Mouse (Mus musculus) inflammation-experienced regulatory T-cells, adult 6 months (primary cell): ENCODE results near the gene Sspo. TPM values are rescaled to one million over a fixed set of nuclear protein-coding genes. Genes with fewer than 3 reads are reported as not detected.

Experiments used
- ATAC-seq: one replicate; pipeline ENCODE4 v1.8.0; 2017
- polyA plus RNA-seq, 3 experiments: library from polyadenylated mRNA; unstranded; fragments of 100-300 nt; shearing (Covaris generic); gene quantifications; one replicate each; pipeline ENCODE4 v1.2.1; 2017

The Sspo gene
- polyA plus RNA-seq: 1 to 10 TPM in 1 of 3 experiments, under 1 TPM in 2; 0.54 to 1.2 (median 0.97) TPM

DNA sequence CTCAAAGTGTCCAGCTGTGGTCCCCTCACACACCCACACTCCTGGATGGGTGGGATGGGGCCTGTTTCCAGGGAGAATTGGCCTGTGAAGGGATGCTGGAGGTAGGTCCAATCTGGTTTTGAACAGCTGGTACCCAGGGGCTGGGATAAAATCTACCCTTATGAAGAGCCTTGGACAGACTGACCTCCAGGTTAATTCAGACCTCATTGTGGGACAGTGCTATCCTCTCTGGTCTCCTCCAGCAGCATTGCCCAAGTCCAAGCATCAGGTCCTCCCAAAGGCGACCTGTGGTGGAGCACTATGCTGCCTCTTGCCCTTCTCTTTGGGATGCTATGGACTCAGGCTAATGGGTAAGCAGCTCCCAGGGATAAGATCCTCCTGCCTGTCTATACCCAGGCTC is at the start of gene Sspo:
Gene Sspo, plus strand, starts transcription at position 301 of the 400 bp plus-strand sequence.
- ATAC-seq: no peak

- ATAC-seq: no peak
Observed at GRCm38 (mm10) chr6:48399906-48400305, 48.1 kb upstream of the Sspo start.

DNA sequence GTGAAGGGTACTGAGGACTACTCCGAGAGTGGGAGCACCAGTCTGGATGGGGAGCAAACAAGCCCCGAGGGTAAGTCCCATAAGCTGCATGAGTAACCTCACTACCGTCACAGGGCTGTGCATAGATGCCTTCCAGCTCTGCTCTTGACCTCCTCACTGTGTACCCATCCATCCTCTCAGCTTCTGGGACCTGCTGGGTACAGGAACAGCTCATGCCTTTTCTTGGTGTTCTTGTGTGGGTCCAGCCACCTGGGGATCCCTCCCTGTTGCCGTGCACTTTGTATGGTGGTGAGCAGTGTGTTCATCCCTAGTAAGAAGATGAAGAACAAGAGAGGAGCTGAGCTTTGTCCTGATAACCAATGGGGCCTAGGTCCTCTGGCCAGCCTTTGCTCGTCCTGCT is 44.0 kb upstream of the Sspo start:
- ATAC-seq: no peak

DNA sequence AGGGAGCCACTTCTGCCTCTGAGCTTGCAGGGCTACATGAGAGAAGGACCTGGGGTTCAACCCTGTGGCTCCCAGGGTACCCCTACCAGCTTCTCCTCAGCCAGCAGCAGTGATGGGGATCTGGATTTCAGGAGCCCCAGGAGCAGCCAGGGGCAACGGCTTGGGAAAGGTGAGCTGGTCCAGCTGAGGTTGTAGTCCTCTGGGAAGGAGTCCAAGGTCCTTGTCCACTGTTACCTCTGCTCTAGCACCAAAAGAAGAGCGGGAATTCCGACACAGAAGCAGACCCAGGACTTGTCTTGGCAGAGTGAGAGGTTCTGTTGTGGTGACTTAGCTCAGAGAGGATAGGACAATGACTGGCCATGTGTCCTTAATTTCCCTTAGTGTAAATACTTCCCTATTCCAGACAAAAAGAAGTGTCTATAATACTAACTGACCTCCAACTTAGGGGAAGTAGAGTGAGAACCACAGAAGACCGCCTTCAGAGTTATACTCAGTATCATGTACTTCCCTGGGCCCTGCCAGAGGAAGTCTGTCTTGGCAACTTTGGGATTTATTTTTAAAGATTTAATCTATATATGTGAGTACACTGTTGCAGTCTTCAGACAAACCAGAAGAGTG is 38.2 kb upstream of the Sspo start:
- no peak for ATAC-seq

- no peak for ATAC-seq
Observed at GRCm38 (mm10) chr6:48410551-48410950, 37.5 kb upstream of the Sspo start.

DNA sequence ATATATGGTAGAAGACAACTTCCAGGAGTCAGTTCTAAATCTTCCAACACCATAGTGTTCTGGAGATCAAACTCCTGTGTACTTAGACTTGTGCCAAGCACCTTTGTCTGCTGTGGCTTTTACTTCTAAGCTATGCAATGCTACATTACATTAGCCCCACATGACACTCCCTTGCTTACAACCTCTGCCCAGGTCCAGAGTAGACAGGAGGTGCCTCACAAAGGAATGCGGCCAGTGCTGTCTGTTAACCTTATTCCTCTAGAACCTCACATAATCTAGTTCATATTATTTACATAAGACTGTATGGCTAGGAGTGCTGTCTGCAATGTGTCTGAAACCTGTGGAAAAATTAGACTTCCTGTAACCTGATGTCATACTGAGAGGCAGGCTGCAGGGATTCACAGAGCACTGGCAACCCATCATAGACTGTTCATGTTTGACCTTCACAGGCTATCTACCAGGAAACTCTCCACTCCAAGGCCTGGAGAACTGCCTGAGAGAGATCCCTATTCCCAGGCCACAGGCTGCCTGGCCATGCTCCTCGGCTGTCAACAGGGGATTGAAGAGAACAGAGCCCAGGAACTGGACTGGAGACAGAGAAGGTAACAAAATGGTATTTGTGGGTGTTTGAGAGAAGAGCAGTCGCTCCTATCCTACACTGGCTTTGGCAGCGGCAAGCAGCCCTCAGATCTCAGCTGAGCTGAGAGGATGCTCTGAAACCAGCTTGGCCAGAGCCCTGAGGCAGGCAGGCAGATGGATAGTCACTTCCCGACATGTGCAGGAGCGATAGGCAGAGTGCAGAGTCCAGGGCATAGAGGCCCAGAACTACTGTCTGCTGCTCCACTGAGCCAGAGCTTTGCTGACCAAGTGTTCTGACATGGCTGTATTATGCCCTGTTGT is 36.6 kb upstream of the Sspo start:
- no peak for ATAC-seq

DNA sequence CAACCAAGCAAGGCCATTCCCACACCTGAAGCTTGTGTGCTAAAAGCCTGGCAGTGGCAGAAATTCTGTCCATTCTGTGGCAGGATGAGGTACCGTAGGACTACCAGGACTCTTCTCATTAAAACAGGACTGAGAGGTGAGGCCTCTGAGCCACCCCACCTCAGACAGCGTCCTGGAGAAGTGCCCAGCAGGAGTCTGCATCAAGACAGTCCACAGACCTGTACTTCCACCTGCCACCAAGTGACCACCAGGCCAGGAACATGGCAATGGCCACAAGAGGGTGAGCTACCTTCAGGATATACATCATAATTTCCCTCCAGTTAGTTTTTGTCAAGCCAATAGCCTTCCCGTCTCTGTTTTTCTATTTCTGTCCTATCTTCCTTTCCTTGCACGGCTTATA is 35.9 kb upstream of the Sspo start:
- no peak for ATAC-seq

GRCm38 (mm10) chr6:48412662-48413061 is 35.4 kb upstream of the Sspo start:
- no peak for ATAC-seq

GRCm38 (mm10) chr6:48413081-48413480 is 34.9 kb upstream of the Sspo start:
- no peak for ATAC-seq

DNA sequence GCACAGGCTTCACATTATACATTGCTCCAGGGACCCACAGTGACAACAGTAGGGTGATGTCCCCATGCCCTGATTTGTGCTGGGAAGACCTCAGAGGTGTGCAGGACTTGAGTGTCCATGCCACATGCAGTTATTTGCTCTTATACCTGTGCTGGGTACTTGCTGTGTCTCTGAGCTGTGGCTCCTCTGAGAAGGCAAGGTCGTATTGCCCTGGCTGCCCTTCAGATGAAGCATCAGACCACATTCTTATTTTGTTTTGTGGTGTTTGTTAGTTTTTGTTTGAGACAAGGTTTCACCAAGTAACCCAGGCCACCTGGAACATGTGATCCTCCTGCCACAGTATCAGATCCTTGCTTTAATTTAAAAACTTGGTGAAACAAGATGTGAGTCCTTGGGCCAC is 33.1 kb upstream of the Sspo start:
- ATAC-seq: no peak

DNA sequence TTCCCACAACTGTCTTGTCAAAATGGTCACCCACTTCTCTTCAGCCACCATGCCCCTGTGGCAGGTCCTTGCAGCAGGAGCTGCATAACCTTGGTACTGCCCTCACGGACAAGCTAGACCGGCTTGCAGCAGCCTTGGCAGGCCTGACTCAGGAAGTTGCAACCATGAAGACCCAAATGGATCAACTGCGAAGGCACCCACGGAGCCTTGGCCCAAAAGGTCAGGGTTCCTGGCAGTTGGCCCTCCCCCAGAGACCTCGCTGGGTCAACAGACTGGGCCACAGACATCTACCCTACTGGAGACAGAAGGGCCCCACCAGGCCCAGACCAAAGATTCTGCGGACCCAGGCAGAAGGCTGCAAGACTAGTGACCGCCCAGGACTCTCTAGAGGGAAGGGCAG is 32.4 kb upstream of the Sspo start:
- ATAC-seq: no peak

GRCm38 (mm10) chr6:48416486-48416885 is 31.5 kb upstream of the Sspo start:
- ATAC-seq: no peak

GRCm38 (mm10) chr6:48420647-48421046 is 27.4 kb upstream of the Sspo start:
- ATAC-seq: no peak

DNA sequence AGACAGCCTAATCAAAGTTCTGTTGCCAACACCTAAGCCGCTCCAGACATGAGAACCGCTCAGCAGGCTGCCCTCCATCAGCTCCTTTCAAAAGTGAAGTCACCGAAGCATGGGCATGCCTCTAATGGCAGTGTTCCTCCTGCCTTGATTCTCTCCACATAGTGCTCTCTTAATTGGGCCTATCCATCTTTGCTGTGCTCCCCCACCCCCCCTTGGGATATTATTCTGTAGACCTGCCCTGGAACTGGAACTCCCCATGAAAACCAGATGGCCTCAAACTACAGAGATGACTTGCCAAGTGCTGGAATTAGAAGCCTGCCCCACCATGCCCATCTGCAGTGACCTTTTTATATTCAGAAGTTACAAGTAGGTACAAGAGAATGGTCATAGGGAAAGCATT is 24.7 kb upstream of the Sspo start:
- ATAC-seq: no peak

GRCm38 (mm10) chr6:48424074-48424473 is 24.0 kb upstream of the Sspo start:
- no peak for ATAC-seq

- no peak for ATAC-seq
Observed at GRCm38 (mm10) chr6:48426956-48427355, 21.1 kb upstream of the Sspo start.

DNA sequence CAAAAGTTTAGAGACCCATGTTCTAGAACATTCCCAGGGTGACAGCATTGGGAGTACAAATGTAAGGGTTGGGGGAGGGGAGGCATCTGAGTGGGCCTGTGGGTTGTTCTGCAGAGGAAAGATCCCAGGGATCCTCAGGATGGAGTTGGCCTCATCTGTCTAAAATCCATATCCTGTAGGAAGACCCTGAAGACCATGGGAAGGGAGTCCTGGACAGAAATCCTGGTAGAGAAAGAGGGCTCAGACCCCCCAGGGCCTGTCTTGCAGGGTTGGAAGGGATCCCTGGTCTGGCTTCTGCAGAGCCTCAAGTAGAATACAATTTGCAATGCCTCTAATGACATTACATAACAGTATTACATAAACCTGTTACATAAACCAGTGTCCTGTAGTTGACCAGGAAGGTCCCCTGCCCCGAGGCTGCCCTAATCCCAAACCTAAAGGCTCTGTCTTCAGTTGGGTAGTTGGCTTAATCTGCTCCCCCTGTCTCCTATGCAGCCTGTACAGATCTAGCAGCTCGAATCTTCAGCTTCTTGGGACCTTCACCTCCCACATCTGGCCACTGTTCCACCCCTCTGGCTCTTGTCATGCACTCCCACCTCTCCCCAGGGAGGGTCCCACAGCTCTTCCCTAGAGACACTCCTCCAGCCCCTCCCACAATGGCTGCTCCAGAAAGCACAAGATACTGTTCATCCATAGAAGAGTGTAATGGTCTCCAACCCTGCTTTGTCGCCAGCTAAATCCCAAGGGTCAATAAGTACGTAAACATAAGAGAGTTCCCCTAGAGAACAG is 19.1 kb upstream of the Sspo start:
- no peak for ATAC-seq

- no peak for ATAC-seq
Observed at GRCm38 (mm10) chr6:48430748-48431147, 17.3 kb upstream of the Sspo start.

DNA sequence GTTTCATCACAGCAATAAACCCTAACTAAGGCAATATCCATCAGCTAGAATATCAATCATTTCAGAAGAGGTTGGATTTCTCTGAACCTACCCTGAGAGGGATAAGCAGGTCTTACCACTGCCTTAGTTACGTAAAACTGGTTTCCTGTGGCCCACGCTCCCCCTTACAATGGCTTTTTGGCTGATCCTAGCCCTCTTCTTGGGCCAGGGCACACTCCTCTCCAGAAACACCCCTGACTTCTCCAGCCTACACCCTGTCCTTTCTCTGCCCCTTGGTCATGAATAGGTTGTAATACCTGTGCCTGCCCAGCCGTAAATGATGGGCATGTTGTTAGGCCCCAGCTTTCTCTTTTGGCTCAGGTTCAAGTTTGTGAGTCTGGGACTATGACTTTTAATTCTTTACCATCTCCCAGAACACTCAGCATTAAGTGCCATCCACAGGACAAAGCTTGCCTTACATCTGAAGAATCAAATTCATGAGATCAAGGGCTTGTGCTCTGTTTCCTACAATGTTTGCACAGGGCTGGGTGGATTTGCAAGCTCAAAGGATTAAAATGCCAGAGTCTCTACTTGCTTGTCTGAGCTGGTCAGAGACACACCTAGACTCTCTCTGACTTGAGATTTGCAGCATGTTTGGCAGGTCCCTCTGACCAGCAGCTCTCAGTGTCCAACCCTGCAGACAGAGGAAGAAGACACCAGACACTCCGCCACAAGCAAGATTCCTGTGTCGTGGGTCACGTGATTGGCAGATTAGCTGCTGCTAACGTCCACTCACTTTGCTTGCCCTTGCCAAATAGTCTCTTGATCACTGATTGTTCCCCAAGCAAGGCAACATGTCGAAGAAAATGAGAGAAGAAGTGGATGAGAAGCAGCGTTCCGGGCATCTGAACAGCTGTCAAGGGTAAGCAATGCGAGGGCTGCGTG is 14.9 kb upstream of the Sspo start:
- ATAC-seq: no peak

- ATAC-seq: no peak
Observed at GRCm38 (mm10) chr6:48434651-48435050, 13.4 kb upstream of the Sspo start.

- no peak for ATAC-seq
Observed at GRCm38 (mm10) chr6:48435111-48435510, 12.9 kb upstream of the Sspo start.

DNA sequence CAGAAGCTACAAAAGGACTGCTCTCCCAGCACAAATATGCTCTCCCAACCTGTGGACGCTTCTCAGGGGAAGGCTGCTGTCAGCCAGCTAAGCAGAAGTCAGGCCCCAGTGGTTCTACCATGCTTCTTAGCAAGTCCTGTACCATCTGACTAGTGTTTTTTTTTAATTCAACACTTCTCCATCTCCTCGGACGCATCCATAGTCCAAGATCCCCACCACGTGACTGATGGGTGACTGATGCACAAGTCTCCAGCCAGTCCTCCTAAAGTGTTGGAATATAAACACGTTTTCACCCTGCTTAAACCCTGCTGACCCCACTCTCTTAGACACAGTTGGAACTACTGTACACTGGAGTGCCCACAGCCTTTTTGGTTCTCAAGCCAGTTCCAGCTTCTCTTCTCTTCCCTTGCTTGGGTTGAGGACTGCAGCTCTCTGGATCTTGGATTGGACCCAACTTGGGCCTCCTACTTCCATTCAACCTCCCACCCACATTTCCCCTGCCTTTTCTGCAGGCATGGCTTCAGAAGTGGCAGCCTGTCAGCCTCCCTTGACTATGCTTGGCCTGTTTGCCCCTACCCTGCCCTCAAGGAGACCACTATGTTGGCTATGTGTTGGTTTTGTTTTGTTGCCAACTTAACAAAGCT is 12.2 kb upstream of the Sspo start:
- ATAC-seq: no peak
